Mouse (Mus musculus): ENCODE measurements around the gene Lrch3.

DNA sequence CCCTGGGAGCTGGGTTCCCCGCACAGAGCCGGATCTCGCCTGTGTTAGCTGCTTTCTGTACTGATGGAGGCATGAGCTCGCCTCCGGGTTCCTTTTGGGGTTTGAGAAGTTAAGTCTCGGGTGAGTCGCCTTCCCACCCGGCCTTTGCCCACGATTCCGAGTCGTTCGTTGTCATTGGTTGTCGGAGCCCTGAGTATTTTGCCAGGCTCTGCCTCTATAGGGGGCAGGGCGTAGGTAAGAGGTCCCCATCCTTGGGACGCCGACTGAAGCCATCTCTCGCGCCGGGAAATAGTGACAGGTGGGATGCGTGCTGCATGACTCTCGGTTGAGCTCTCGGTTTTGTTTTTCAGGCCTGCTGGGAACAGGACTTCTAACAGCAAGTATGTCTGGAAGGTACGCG lies 142.9 kb downstream of the Lrch3 start:
- TF ChIP-seq CTCF (conservative IDR thresholded peaks at IDR 0.05; ENCODE audit: low read length): no peak
- TF ChIP-seq POU5F1 (IDR thresholded peaks at IDR 0.05; ENCODE audit: borderline replicate concordance, low read length): no peak
